Mouse (Mus musculus) urinary bladder, postnatal 0 days (tissue): Measurements from ENCODE around the gene Ttc7b. TPM values are rescaled to one million over a fixed set of nuclear protein-coding genes. Genes with fewer than 3 reads are reported as not detected.

Source experiments
- polyA plus RNA-seq: library from polyadenylated mRNA; unstranded; fragments of >200 nt; fragmentation: Nextera tagmentation; extraction: Ambion mirVana; gene quantifications from 2 replicates; pipeline ENCODE4 v1.2.1, GENCODE M21; 2015

Ttc7b gene
- 6.1 and 7.6 TPM in 2 replicates for polyA plus RNA-seq

GRCm38 (mm10) chr12:100520794-100521186, at the start of gene Ttc7b:
Gene Ttc7b (minus strand): TSS chr12:100520826.

Other genes with a start within 250 kb of the Ttc7b start
- 2.8 and 3.3 TPM in 2 replicates for gene Rps6ka5, start 206.2 kb upstream of the Ttc7b start, polyA plus RNA-seq